Mouse (Mus musculus) ES-E14 (cell line): ENCODE results near the gene Tnnt1. TPM values are rescaled to one million over a fixed set of nuclear protein-coding genes. Genes with fewer than 3 reads are reported as not detected.

Source experiments
- DNase-seq: peaks from one replicate; pipeline ENCODE4 v3.0.0-alpha.2; 2013; ENCODE audit warnings: low read depth, low spot score
- H3K27ac ChIP-seq: 2 replicates; pipeline ENCODE4 v1.5.1; 2012; ENCODE audit warnings: low read depth, mild to moderate bottlenecking, low read length, moderate library complexity, mixed read lengths; ENCODE audit not compliant: poor library complexity, insufficient read depth, severe bottlenecking
- H3K36me3 ChIP-seq: 2 replicates; pipeline ENCODE4 v1.6.1; 2012; ENCODE audit warnings: mild to moderate bottlenecking, low read length, moderate library complexity, mixed read lengths; ENCODE audit not compliant: control insufficient read depth, poor library complexity, insufficient read depth, severe bottlenecking
- H3K4me1 ChIP-seq, 2 experiments: fragments of 150-350 bp in 1 of 2; sonication (generic) in 1 of 2; 2 replicates each; pipeline ENCODE4 v1.6.1; 2012; ENCODE audit warnings: low read length in 2 of 2, mild to moderate bottlenecking in 1 of 2, mixed read lengths in 1 of 2; ENCODE audit not compliant: control insufficient read depth in 2 of 2, insufficient read depth in 2 of 2, poor library complexity in 1 of 2
- H3K4me3 ChIP-seq, 2 experiments: fragments of 150-350 bp in 1 of 2; sonication (generic) in 1 of 2; 2 replicates each; pipeline ENCODE4 v1.5.1; 2012; ENCODE audit warnings: low read length in 2 of 2, low read depth in 1 of 2, mild to moderate bottlenecking in 1 of 2, mixed read lengths in 1 of 2; ENCODE audit not compliant: insufficient read depth in 1 of 2, poor library complexity in 1 of 2, severe bottlenecking in 1 of 2
- H3K9ac ChIP-seq: 2 replicates; pipeline ENCODE4 v1.6.1; 2012; ENCODE audit warnings: low read depth, mild to moderate bottlenecking, low read length, mixed read lengths; ENCODE audit not compliant: poor library complexity, insufficient read depth, severe bottlenecking
- H3K9me3 ChIP-seq: fragments of 150-350 bp; sonication (generic); 2 replicates; pipeline ENCODE4 v1.6.1; 2012; ENCODE audit warnings: low read depth, mild to moderate bottlenecking, low read length; ENCODE audit not compliant: control insufficient read depth, insufficient read depth
- CHD2 ChIP-seq: IDR thresholded peaks from 2 replicates; pipeline ENCODE4 v1.6.1; 2014; ENCODE audit warnings: mild to moderate bottlenecking, low read depth, low read length, inconsistent platforms
- HCFC1 ChIP-seq: IDR thresholded peaks from 2 replicates; pipeline ENCODE4 v1.6.1; 2012; ENCODE audit warnings: low read length, inconsistent platforms, borderline replicate concordance; ENCODE audit not compliant: insufficient read depth
- MAFK ChIP-seq: IDR thresholded peaks from 2 replicates; pipeline ENCODE4 v1.6.1; 2014; ENCODE audit warnings: mild to moderate bottlenecking, low read depth, low read length, inconsistent platforms; ENCODE audit not compliant: insufficient read depth
- ZC3H11A ChIP-seq: IDR thresholded peaks from 2 replicates; pipeline ENCODE4 v1.6.1; 2012; ENCODE audit warnings: low read depth, mild to moderate bottlenecking, inconsistent platforms, low read length, borderline replicate concordance
- ZNF384 ChIP-seq: IDR thresholded peaks from 2 replicates; pipeline ENCODE4 v1.6.1; 2012; ENCODE audit warnings: low read depth, low read length, inconsistent platforms
- in situ Hi-C, 2 experiments: fragments of 600-800 bp; cut with MboI; formaldehyde crosslinking; loops; one replicate each; pipeline ENCODE4 v1.15.1; 2025; ENCODE audit warnings: low sequenced_read_pairs in 2 of 2, inconsistent platforms in 1 of 2; ENCODE audit not compliant: unreplicated experiment in 2 of 2
- total RNA-seq: library from RNA; depleted of rRNA; stranded (reverse); fragments of 300-350 nt; gene quantifications from 2 replicates; pipeline ENCODE4 v1.2.3, GENCODE M21; 2012; rRNA removed

Gene Tnnt1
- total RNA-seq, 1 experiment: 8.4 TPM

GRCm38 (mm10) chr7:4460576-4461434 lies 55.4 kb downstream of the Tnnt1 start, which contains the start of gene Eps8l1:
Gene Eps8l1, plus strand, starts transcription at chr7:4460674.
- TF ChIP-seq MAFK: no peak
- TF ChIP-seq ZC3H11A: no peak
- no peak for TF ChIP-seq HCFC1
- TF ChIP-seq ZNF384: no peak
- TF ChIP-seq CHD2: no peak
- in situ Hi-C loops: no loop called here

More at GRCm38 (mm10) chr7:4460576-4461434, 55.4 kb downstream of the Tnnt1 start, which contains the start of gene Eps8l1:
- H3K4me1 ChIP-seq: peaks cover 0 to 8% of the 10 kb centered on the region in 2 experiments; a peak in 1 of 4 replicates
- no peak within 1 kb of the TSS for H3K9ac ChIP-seq
- H3K4me3 ChIP-seq: no peak within 1 kb of the TSS
- no peak within 1 kb of the TSS for H3K27ac ChIP-seq
- H3K9me3 ChIP-seq: no peaks in the 10 kb centered on the region
- no peak for DNase-seq
- H3K36me3 ChIP-seq: no peaks in the 10 kb centered on the region

Other genes with a start within 250 kb of the Tnnt1 start
- gene Ncr1, start 178.7 kb downstream of the Tnnt1 start, total RNA-seq: not detected in 2 replicates
- gene Gp6, start 118.6 kb downstream of the Tnnt1 start, total RNA-seq: not detected in 2 replicates
- gene Rdh13, start 70.7 kb downstream of the Tnnt1 start, total RNA-seq: 25.3 and 27.0 TPM in 2 replicates
- 0.18 and 0.42 TPM in 2 replicates for gene Eps8l1, start 55.7 kb downstream of the Tnnt1 start, total RNA-seq
- 83.2 and 126 TPM in 2 replicates for gene Ppp1r12c, start 14.7 kb downstream of the Tnnt1 start, total RNA-seq
- 7.8 and 17.9 TPM in 2 replicates for gene Tnni3, start 7.8 kb upstream of the Tnnt1 start, total RNA-seq
- gene Dnaaf3, start 16.1 kb upstream of the Tnnt1 start, total RNA-seq: 3.1 and 6.3 TPM in 2 replicates
- gene Syt5, start 31.2 kb upstream of the Tnnt1 start, total RNA-seq: 3.0 and 8.7 TPM in 2 replicates
- gene Ptprh, start 87.7 kb upstream of the Tnnt1 start, total RNA-seq: 0.18 TPM in 1 of 2 replicates, not detected in the other
- 8.1 and 8.6 TPM in 2 replicates for gene Tmem86b, start 115.0 kb upstream of the Tnnt1 start, total RNA-seq
- 55.4 and 62.9 TPM in 2 replicates for gene Ppp6r1, start 142.6 kb upstream of the Tnnt1 start, total RNA-seq
- gene Hspbp1, start 168.7 kb upstream of the Tnnt1 start, total RNA-seq: 56.6 and 61.2 TPM in 2 replicates
- gene Brsk1, start 174.2 kb upstream of the Tnnt1 start, total RNA-seq: 20.7 and 26.2 TPM in 2 replicates
- gene Tmem150b, start 208.9 kb upstream of the Tnnt1 start, total RNA-seq: 0.53 and 0.94 TPM in 2 replicates
- gene Kmt5c, start 223.7 kb upstream of the Tnnt1 start, total RNA-seq: 68.4 and 121 TPM in 2 replicates
- gene Cox6b2, start 236.7 kb upstream of the Tnnt1 start, total RNA-seq: 46.4 and 130 TPM in 2 replicates